Mouse (Mus musculus): ENCODE measurements around the gene Spert. TPM values are rescaled to one million over a fixed set of nuclear protein-coding genes. Genes with fewer than 3 reads are reported as not detected.

Gene Spert
- not detected for total RNA-seq (2021)

GRCm38 (mm10) chr14:75592978-75593377, at the start of gene Spert:
Spert (minus strand) TSS chr14:75593116.
- no peak for DNase-seq

GRCm38 (mm10) chr14:75642080-75642479, 49.2 kb upstream of the Spert start, which contains the start of gene Erich6b:
Erich6b (plus strand) TSS chr14:75642259.
- DNase-seq: no peak

GRCm38 (mm10) chr14:75641369-75641768, 48.5 kb upstream of the Spert start:
- DNase-seq: no peak

- peak; percentile 15 for DNase-seq
These were observed 47.9 kb upstream of the Spert start for GRCm38 (mm10) chr14:75640846-75641245.

GRCm38 (mm10) chr14:75637641-75638040, 44.7 kb upstream of the Spert start:
- DNase-seq: no peak

GRCm38 (mm10) chr14:75636107-75636506, 43.2 kb upstream of the Spert start:
- no peak for DNase-seq

- DNase-seq: peak; percentile 57
These were observed 42.4 kb upstream of the Spert start for GRCm38 (mm10) chr14:75635350-75635749.

GRCm38 (mm10) chr14:75628870-75629269, 36.0 kb upstream of the Spert start:
- DNase-seq: no peak

GRCm38 (mm10) chr14:75622984-75623383, 30.1 kb upstream of the Spert start:
- no peak for DNase-seq

GRCm38 (mm10) chr14:75616375-75616774, 23.5 kb upstream of the Spert start:
- DNase-seq: no peak

- no peak for DNase-seq
These were observed 16.3 kb upstream of the Spert start for GRCm38 (mm10) chr14:75609176-75609575.

- no peak for DNase-seq
These were observed 9.0 kb downstream of the Spert start for GRCm38 (mm10) chr14:75583870-75584269.

- no peak for DNase-seq
These were observed 13.9 kb downstream of the Spert start for GRCm38 (mm10) chr14:75579010-75579409.

GRCm38 (mm10) chr14:75566303-75566702, 26.6 kb downstream of the Spert start:
- DNase-seq: no peak

GRCm38 (mm10) chr14:75565534-75566140, 27.3 kb downstream of the Spert start:
- DNase-seq: peak; percentile 76

- DNase-seq: peak; percentile 46
These were observed 31.2 kb downstream of the Spert start for GRCm38 (mm10) chr14:75561577-75562331.

GRCm38 (mm10) chr14:75541731-75542130, 51.2 kb downstream of the Spert start:
- no peak for DNase-seq

- DNase-seq: no peak
These were observed 51.9 kb downstream of the Spert start for GRCm38 (mm10) chr14:75540996-75541350.

GRCm38 (mm10) chr14:75540216-75540995, 52.5 kb downstream of the Spert start:
- DNase-seq: no peak

- no peak for DNase-seq
These were observed 53.7 kb downstream of the Spert start for GRCm38 (mm10) chr14:75539205-75539604.

Data from heart, postnatal 4 days (tissue).